Mouse (Mus musculus): ENCODE data around the gene Ptpn18.

Gene Ptpn18

GRCm38 (mm10) chr1:34465445-34465844 lies 5.9 kb downstream of the Ptpn18 start:
- ATAC-seq (ENCODE audit: low TSS enrichment), result no peak

- ATAC-seq (ENCODE audit: low TSS enrichment), result no peak
Measured at GRCm38 (mm10) chr1:34468051-34468450, 8.5 kb downstream of the Ptpn18 start.

GRCm38 (mm10) chr1:34468500-34468899 lies 8.9 kb downstream of the Ptpn18 start:
- ATAC-seq (ENCODE audit: low TSS enrichment), result no peak

GRCm38 (mm10) chr1:34469801-34470200 lies 10.2 kb downstream of the Ptpn18 start:
- ATAC-seq (ENCODE audit: low TSS enrichment), result no peak

- ATAC-seq (ENCODE audit: low TSS enrichment), result peak; percentile 20; the same call in 1 of the 2 replicates
Measured at GRCm38 (mm10) chr1:34472427-34473300, 13.1 kb downstream of the Ptpn18 start.

- no peak for ATAC-seq (ENCODE audit: low TSS enrichment)
Measured at GRCm38 (mm10) chr1:34478891-34479655, 19.5 kb downstream of the Ptpn18 start.

GRCm38 (mm10) chr1:34480801-34481200 lies 21.2 kb downstream of the Ptpn18 start:
- no peak for ATAC-seq (ENCODE audit: low TSS enrichment)

GRCm38 (mm10) chr1:34481920-34482669 lies 22.5 kb downstream of the Ptpn18 start:
- ATAC-seq (ENCODE audit: low TSS enrichment), result no peak

- peak; percentile 68; the same call in 1 of the 2 replicates for ATAC-seq (ENCODE audit: low TSS enrichment)
Measured at GRCm38 (mm10) chr1:34484470-34484869, 24.9 kb downstream of the Ptpn18 start.

GRCm38 (mm10) chr1:34485461-34486188 lies 26.1 kb downstream of the Ptpn18 start:
- ATAC-seq (ENCODE audit: low TSS enrichment), result peak; percentile 98

- no peak for ATAC-seq (ENCODE audit: low TSS enrichment)
Measured at GRCm38 (mm10) chr1:34487383-34487782, 27.8 kb downstream of the Ptpn18 start.

- ATAC-seq (ENCODE audit: low TSS enrichment), result no peak
Measured at GRCm38 (mm10) chr1:34489852-34490541, 30.4 kb downstream of the Ptpn18 start.

GRCm38 (mm10) chr1:34491480-34491879 lies 31.9 kb downstream of the Ptpn18 start:
- ATAC-seq (ENCODE audit: low TSS enrichment), result no peak

GRCm38 (mm10) chr1:34502991-34503390 lies 43.4 kb downstream of the Ptpn18 start:
- ATAC-seq (ENCODE audit: low TSS enrichment), result no peak

- no peak for ATAC-seq (ENCODE audit: low TSS enrichment)
Measured at GRCm38 (mm10) chr1:34505307-34505706, 45.7 kb downstream of the Ptpn18 start.

- no peak for ATAC-seq (ENCODE audit: low TSS enrichment)
Measured at GRCm38 (mm10) chr1:34505970-34506551, 46.5 kb downstream of the Ptpn18 start.

GRCm38 (mm10) chr1:34507986-34508385 lies 48.4 kb downstream of the Ptpn18 start:
- no peak for ATAC-seq (ENCODE audit: low TSS enrichment)

- no peak for ATAC-seq (ENCODE audit: low TSS enrichment)
Measured at GRCm38 (mm10) chr1:34510575-34510981, 51.0 kb downstream of the Ptpn18 start.

GRCm38 (mm10) chr1:34511027-34511426 lies 51.5 kb downstream of the Ptpn18 start:
- ATAC-seq (ENCODE audit: low TSS enrichment), result peak; percentile 50; the same call in 1 of the 2 replicates

GRCm38 (mm10) chr1:34513068-34513467 lies 53.5 kb downstream of the Ptpn18 start:
- ATAC-seq (ENCODE audit: low TSS enrichment), result no peak

All from frontal cortex, adult (tissue).